12 mouse cellular contexts compared by ENCODE assay signal in the genomic region with DNA sequence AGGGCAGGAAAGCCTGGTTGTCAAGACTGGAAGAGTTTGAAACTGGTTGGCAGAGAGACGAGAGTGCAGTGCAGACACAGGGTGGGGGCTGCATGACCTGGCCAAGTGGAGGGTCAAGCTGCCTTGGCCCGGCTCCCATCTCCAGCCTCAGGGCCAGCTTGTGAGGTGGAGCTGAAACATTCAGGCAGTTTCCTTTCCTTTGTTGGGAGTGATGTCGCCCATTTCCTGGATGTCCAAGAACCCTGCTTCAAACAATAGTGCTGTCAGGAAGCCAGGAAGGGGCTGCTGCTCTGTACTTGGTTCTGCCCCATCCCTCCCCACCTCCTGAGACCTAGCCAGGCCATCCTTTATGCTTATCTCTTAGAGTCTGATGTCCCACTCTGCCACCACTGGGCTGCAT. TPM values are rescaled to one million over a fixed set of nuclear protein-coding genes. Genes with fewer than 3 reads are reported as not detected.
DNase-seq lines count a peak whose midpoint lies in the region; ATAC-seq and TF ChIP-seq lines count a peak whose summit lies in the region.
"Had no signal": no experiment of that assay in that cellular context is flagged by ENCODE, and none has a peak within 500 bp of the region (broad histone marks: within the 10 kb centered on the region; RNA-seq: fewer than 3 reads in every experiment).

No protein-coding gene starts in this region.

- peak; percentile 55; the same call in 1 of the 2 replicates for ATAC-seq in heart, postnatal 0 days (ENCODE audit: insufficient read depth, low read depth)
- no peak for ATAC-seq in hindbrain, embryonic 12.5 days (ENCODE audit: low FRiP score)

- TF ChIP-seq CTCF in ES-Bruce4 (IDR thresholded peaks at IDR 0.05; ENCODE audit: low read depth, low read length), result no peak
- TF ChIP-seq CTCF in heart, postnatal 0 days (IDR thresholded peaks at IDR 0.05; ENCODE audit: low read depth), result no peak

- TF ChIP-seq POLR2A in ES-Bruce4 (IDR thresholded peaks at IDR 0.05; ENCODE audit: insufficient read depth, low read length), result no peak

- no peak overlapping the region for H3K4me2 ChIP-seq in heart, postnatal 0 days (ENCODE audit: low read depth, low read length)
- H3K4me2 ChIP-seq in hindbrain, embryonic 12.5 days (replicated peaks), result no peak overlapping the region

- H3K9ac ChIP-seq in ES-Bruce4 (ENCODE audit: low read depth, poor library complexity, severe bottlenecking), result no peak overlapping the region
- H3K9ac ChIP-seq in heart, postnatal 0 days (replicated peaks; ENCODE audit: low read depth, low read length), result no peak overlapping the region
- H3K9ac ChIP-seq in hindbrain, embryonic 12.5 days, result no peak overlapping the region

- no peak overlapping the region for H3K4me3 ChIP-seq in ES-Bruce4 (ENCODE audit: low read depth, low read length)
- no peak overlapping the region for H3K4me3 ChIP-seq in heart, postnatal 0 days (ENCODE audit: low read depth, low read length)
- no peak overlapping the region for H3K4me3 ChIP-seq in hindbrain, embryonic 12.5 days

- no peaks in the 10 kb centered on the region for H3K9me3 ChIP-seq in ES-Bruce4 (replicated peaks; ENCODE audit: control insufficient read depth, insufficient read depth, low read length, poor library complexity, severe bottlenecking)
- H3K9me3 ChIP-seq in heart, postnatal 0 days (replicated peaks; ENCODE audit: control insufficient read depth, low read length), result no peaks in the 10 kb centered on the region
- H3K9me3 ChIP-seq in hindbrain, embryonic 12.5 days (replicated peaks), result no peaks in the 10 kb centered on the region

- H3K27ac ChIP-seq in ES-Bruce4 (ENCODE audit: insufficient read depth, low read length), result no peak overlapping the region
- no peak overlapping the region for H3K27ac ChIP-seq in heart, postnatal 0 days (ENCODE audit: low read depth)
- H3K27ac ChIP-seq in hindbrain, embryonic 12.5 days, result no peak overlapping the region

- peak; percentile 93 for TF ChIP-seq EP300 in ES-Bruce4 (IDR thresholded peaks at IDR 0.05; ENCODE audit: insufficient read depth, low read depth, low read length)
- TF ChIP-seq EP300 in heart, postnatal 0 days (IDR thresholded peaks at IDR 0.05; ENCODE audit: low read depth), result 0 out of 2 replicates have a peak, but pooled peaks have one; percentile 74

- WGBS in heart, postnatal 0 days, result 49% methylated on average over 3 of the region's 3 CpGs
- 60% methylated on average over 3 of the region's 3 CpGs for WGBS in hindbrain, embryonic 12.5 days

- no peaks in the 10 kb centered on the region for H3K27me3 ChIP-seq in ES-Bruce4 (ENCODE audit: control insufficient read depth, insufficient read depth, low read length, poor library complexity, severe bottlenecking)
- no peaks in the 10 kb centered on the region for H3K27me3 ChIP-seq in heart, postnatal 0 days (ENCODE audit: control insufficient read depth, insufficient read depth, low read length)
- peaks cover 15% of the 10 kb centered on the region; the same call in 1 of the 2 replicates for H3K27me3 ChIP-seq in hindbrain, embryonic 12.5 days

- H3K4me1 ChIP-seq in ES-Bruce4 (ENCODE audit: control insufficient read depth, insufficient read depth, low read length), result peaks cover 4% of the 10 kb centered on the region
- H3K4me1 ChIP-seq in heart, postnatal 0 days (ENCODE audit: control insufficient read depth, insufficient read depth), result 0 out of 2 replicates have a peak, but pooled peaks cover 3% of the 10 kb centered on the region
- peaks cover 7% of the 10 kb centered on the region for H3K4me1 ChIP-seq in hindbrain, embryonic 12.5 days

- H3K36me3 ChIP-seq in ES-Bruce4 (ENCODE audit: control insufficient read depth, insufficient read depth, low read length, poor library complexity, severe bottlenecking), result no peaks in the 10 kb centered on the region
- H3K36me3 ChIP-seq in heart, postnatal 0 days (replicated peaks; ENCODE audit: control insufficient read depth, insufficient read depth, low read length), result no peaks in the 10 kb centered on the region
- H3K36me3 ChIP-seq in hindbrain, embryonic 12.5 days, result no peaks in the 10 kb centered on the region

- peak; percentile 18 to 49 for DNase-seq in adrenal gland, adult 18-20 months (ENCODE audit: low spot score in 2 of 2)
- DNase-seq in heart, postnatal 0 days (ENCODE audit: low spot score), result no peak
- DNase-seq in kidney, postnatal 36 days, result peak; percentile 82 to 85
- DNase-seq in testis, postnatal 10 days (ENCODE audit: low spot score), result no peak
- no peak for DNase-seq in frontal cortex, adult 2 months (ENCODE audit: extremely low spot score in 1 of 2, low spot score in 1 of 2)
- no peak for DNase-seq in layer of hippocampus, postnatal 36 days
- DNase-seq: cerebellum, postnatal 25 days; left cerebral cortex, postnatal 4 days; right cerebral cortex, postnatal 14 days; thymus, adult 18-20 months had no signal

RNA-seq across cellular contexts. Expression of gene Ndufa8, which starts 25.9 kb away (rescaled TPM):
- 59.0 and 65.7 TPM in 2 replicates for polyA plus RNA-seq in ES-Bruce4 (2011; ENCODE audit: insufficient read depth, insufficient read length, low read depth, missing spikeins)
- total RNA-seq in adrenal gland, adult 18-20 months (2021), result 100 to 1,000 TPM; 208 to 312 TPM
- 207 and 252 TPM in 2 replicates for total RNA-seq in heart, postnatal 0 days (2014; rRNA removed; ENCODE audit: low replicate concordance)
- polyA plus RNA-seq in heart, postnatal 0 days (2015; fragmentation: Nextera tagmentation; extraction: Ambion mirVana), result 915 and 927 TPM in 2 replicates
- 171 and 179 TPM in 2 replicates for polyA plus RNA-seq in hindbrain, embryonic 12.5 days (2016; fragmentation: Nextera tagmentation; extraction: Ambion mirVana)
- polyA plus RNA-seq in frontal cortex, adult 2 months (2012; rRNA removed), result 216 and 220 TPM in 2 replicates
- 100 to 1,000 TPM; 174 to 197 TPM for total RNA-seq in layer of hippocampus, postnatal 36 days (2021)

RNA-seq across cellular contexts. Expression of gene Morn5, which starts 26.0 kb away (rescaled TPM):
- not detected in 2 replicates for polyA plus RNA-seq in ES-Bruce4 (2011; ENCODE audit: insufficient read depth, insufficient read length, low read depth, missing spikeins)
- total RNA-seq in adrenal gland, adult 18-20 months (2021), result under 1 TPM; 0.46 to 0.61 TPM
- total RNA-seq in heart, postnatal 0 days (2014; rRNA removed; ENCODE audit: low replicate concordance), result not detected in 2 replicates
- 0.56 TPM in 1 of 2 replicates, not detected in the other for polyA plus RNA-seq in heart, postnatal 0 days (2015; fragmentation: Nextera tagmentation; extraction: Ambion mirVana)
- 3.2 and 3.6 TPM in 2 replicates for polyA plus RNA-seq in hindbrain, embryonic 12.5 days (2016; fragmentation: Nextera tagmentation; extraction: Ambion mirVana)
- polyA plus RNA-seq in frontal cortex, adult 2 months (2012; rRNA removed), result 1.5 and 2.6 TPM in 2 replicates
- 1 to 10 TPM; 1.3 to 1.7 TPM for total RNA-seq in layer of hippocampus, postnatal 36 days (2021)

RNA-seq across cellular contexts. Expression of gene Ttll11, which starts 43.6 kb away (rescaled TPM):
- not detected in 2 replicates for polyA plus RNA-seq in ES-Bruce4 (2011; ENCODE audit: insufficient read depth, insufficient read length, low read depth, missing spikeins)
- 1 to 10 TPM; 2.2 to 5.7 TPM for total RNA-seq in adrenal gland, adult 18-20 months (2021)
- 3.9 and 5.0 TPM in 2 replicates for total RNA-seq in heart, postnatal 0 days (2014; rRNA removed; ENCODE audit: low replicate concordance)
- 1.5 and 1.7 TPM in 2 replicates for polyA plus RNA-seq in heart, postnatal 0 days (2015; fragmentation: Nextera tagmentation; extraction: Ambion mirVana)
- polyA plus RNA-seq in hindbrain, embryonic 12.5 days (2016; fragmentation: Nextera tagmentation; extraction: Ambion mirVana), result 4.6 and 5.5 TPM in 2 replicates
- 24.8 and 25.6 TPM in 2 replicates for polyA plus RNA-seq in frontal cortex, adult 2 months (2012; rRNA removed)
- 10 to 100 TPM; 36.1 to 42.9 TPM for total RNA-seq in layer of hippocampus, postnatal 36 days (2021)

Comparison
In these comparisons a context has a peak if more than half of its experiments do, and no peak if none do; other contexts are left out.
1. DNase-seq: peak in adrenal gland, adult 18-20 months (2 of 2) and kidney, postnatal 36 days (2 of 2); none in heart, postnatal 0 days (single experiment), testis, postnatal 10 days (single experiment), frontal cortex, adult 2 months (0 of 2) and layer of hippocampus, postnatal 36 days (0 of 2).